Mouse (Mus musculus): Measurements from ENCODE around the gene Ap1ar.

DNA sequence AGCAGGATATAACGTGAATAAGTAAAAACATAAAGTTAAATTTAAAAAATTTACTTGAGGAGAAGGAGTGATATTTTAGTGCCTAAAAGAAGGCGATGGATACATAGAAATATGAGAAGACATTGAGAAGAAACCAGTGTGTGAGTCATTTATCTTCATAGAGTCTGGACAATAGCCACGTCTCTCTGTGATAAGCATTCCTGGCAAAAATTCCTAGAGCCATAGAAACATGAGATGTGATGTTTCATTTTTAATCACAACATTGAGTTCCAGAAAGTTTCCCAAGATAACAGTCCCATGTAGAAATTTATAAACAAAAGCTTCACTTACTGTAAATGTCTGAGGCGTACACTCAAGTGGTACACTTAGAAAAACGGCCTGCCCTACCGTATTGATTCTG lies 54.4 kb downstream of the Ap1ar start:
- no peak for TF ChIP-seq POLR2A (IDR thresholded peaks at IDR 0.05; ENCODE audit: borderline replicate concordance, low read depth, low read length)
- no peak for TF ChIP-seq CTCF (IDR thresholded peaks at IDR 0.05; ENCODE audit: low read depth, low read length)

Measured in bone marrow macrophage, adult 2 months (primary cell).